Mouse (Mus musculus) bone marrow, adult 2 months (tissue): ENCODE data around the gene Slmap. TPM values are rescaled to one million over a fixed set of nuclear protein-coding genes. Genes with fewer than 3 reads are reported as not detected.
A peak's percentile ranks its signal among the peaks of the same experiment; 100 is the strongest.

Source experiments
- H3K27ac ChIP-seq: fragments of 200-500 bp; 2 replicates; pipeline ENCODE4 v1.5.1; 2012; ENCODE audit warnings: low read depth, mild to moderate bottlenecking, control low read depth, inconsistent platforms, low read length; ENCODE audit not compliant: control insufficient read depth, poor library complexity, insufficient read depth
- H3K4me1 ChIP-seq: fragments of 200-500 bp; 2 replicates; pipeline ENCODE4 v1.6.1; 2011; ENCODE audit warnings: low read length; ENCODE audit not compliant: control insufficient read depth, insufficient read depth
- H3K4me3 ChIP-seq: fragments of 200-500 bp; replicated peaks from 2 replicates; pipeline ENCODE3; 2011; ENCODE audit warnings: mild to moderate bottlenecking, low read depth, low read length, control low read depth; ENCODE audit not compliant: control insufficient read depth
- CTCF ChIP-seq: fragments of 200-500 bp; IDR thresholded peaks from 2 replicates; pipeline ENCODE4 v1.5.1; 2011; ENCODE audit warnings: low read length, control low read depth; ENCODE audit not compliant: control insufficient read depth, insufficient read depth
- POLR2A ChIP-seq: fragments of 200-500 bp; IDR thresholded peaks from 2 replicates; pipeline ENCODE4 v1.6.1; 2011; ENCODE audit warnings: low read depth, mild to moderate bottlenecking, control low read depth, low read length, borderline replicate concordance; ENCODE audit not compliant: control insufficient read depth
- WGBS: fragments of 180-500 bp; shearing (Covaris S2); methylation state at CpG from one replicate; pipeline ENCODE4 v1.1.7; 2018; 5-methylcytosine and 5-hydroxymethylcytosine counted together
- polyA plus RNA-seq: library from polyadenylated mRNA; stranded (reverse); fragments of >200 nt; gene quantifications from 2 replicates; pipeline ENCODE4 v1.2.4, GENCODE M21; 2011; ENCODE audit warnings: low replicate concordance; ENCODE audit not compliant: missing spikeins, insufficient read depth, insufficient read length

Slmap gene
- polyA plus RNA-seq, 1 experiment, result 75.2 TPM

DNA sequence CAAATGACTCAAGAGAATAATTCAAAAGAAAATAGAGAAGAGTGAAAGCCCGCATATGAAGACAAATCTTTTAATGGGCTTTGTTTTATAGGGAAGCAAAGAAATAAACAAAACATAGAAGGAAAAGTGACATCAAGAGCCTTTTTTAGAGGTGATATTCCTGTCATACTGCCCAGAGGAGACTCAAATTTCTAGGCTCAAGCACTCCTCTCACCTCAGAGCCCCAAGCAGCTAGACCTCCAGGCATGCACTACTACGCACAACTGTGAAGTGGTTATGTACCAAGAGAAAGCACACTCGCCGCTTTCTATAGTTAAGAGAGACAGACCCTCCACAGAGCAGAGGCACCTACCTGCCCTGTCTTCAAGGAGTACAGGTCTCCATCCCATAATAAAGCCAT, 30.2 kb downstream of the Slmap start:
- Histone ChIP-seq H3K4me3 (no peak overlapping the region), H3K27ac (no peak overlapping the region), H3K4me1 (no peaks in the 10 kb centered on the region)
- 91% methylated on average over 4 of the region's 4 CpGs for WGBS
- TF ChIP-seq CTCF (no peak), POLR2A (no peak)

DNA sequence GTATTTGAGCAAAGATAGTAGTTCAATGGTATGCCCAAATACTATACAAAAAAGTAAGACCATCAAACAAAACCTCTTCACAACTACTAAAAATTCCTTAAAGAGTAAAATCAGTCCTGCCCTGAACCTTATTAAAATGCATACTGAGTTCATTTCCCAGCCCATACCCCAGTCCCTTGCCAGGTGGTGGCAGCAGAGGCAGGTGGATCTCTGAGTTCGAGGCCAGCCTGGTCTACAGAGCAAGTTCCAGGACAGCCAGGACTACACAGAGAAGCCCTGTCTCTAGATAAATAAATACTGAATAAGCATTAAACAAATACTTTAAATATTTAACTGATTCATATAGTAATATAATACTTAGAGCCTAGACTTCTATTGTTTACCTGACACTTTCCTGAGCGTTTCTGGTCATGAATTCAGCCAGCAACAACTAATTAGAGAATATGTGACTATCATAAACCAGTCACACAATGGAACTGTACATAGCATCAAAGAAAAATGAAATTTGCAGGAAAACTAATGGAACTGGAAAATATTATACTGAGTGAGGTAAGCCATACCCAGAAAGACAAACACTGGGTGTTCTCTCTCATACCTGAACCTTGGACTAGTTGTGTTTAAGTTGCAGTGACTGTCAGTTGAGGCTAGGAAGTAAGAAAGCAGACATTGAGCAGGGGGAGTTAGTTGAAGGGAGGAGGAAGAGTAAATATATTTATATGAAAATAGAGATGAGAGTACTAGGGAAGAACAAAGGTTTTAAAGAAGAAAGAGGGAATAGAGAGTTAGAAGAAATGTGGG, 34.4 kb downstream of the Slmap start:
- Histone ChIP-seq H3K27ac (no peak overlapping the region), H3K4me1 (no peaks in the 10 kb centered on the region), H3K4me3 (no peak overlapping the region)
- TF ChIP-seq POLR2A (no peak), CTCF (peak; percentile 27; the same call in 1 of the 2 replicates)
- WGBS, result 79% methylated on average over 2 of the region's 2 CpGs

- WGBS, result 80% methylated on average over 1 of the region's 1 CpGs
- TF ChIP-seq CTCF (no peak), POLR2A (no peak)
- Histone ChIP-seq H3K4me1 (no peaks in the 10 kb centered on the region), H3K27ac (no peak overlapping the region), H3K4me3 (no peak overlapping the region)
These were observed 39.7 kb downstream of the Slmap start for GRCm38 (mm10) chr14:26495021-26495420.

- Histone ChIP-seq H3K4me3 (no peak overlapping the region), H3K27ac (no peak overlapping the region), H3K4me1 (no peaks in the 10 kb centered on the region)
- TF ChIP-seq CTCF (peak; percentile 61), POLR2A (no peak)
- WGBS, result 21% methylated on average over 2 of the region's 2 CpGs
These were observed 43.6 kb downstream of the Slmap start for GRCm38 (mm10) chr14:26491150-26491549.

GRCm38 (mm10) chr14:26488329-26489020, 46.3 kb downstream of the Slmap start:
- 86% methylated on average over 9 of the region's 9 CpGs for WGBS
- H3K27ac ChIP-seq, result no peak overlapping the region
- no peaks in the 10 kb centered on the region for H3K4me1 ChIP-seq
- no peak overlapping the region for H3K4me3 ChIP-seq
- TF ChIP-seq CTCF, result no peak
- TF ChIP-seq POLR2A, result no peak

GRCm38 (mm10) chr14:26486416-26487198, 48.1 kb downstream of the Slmap start:
- Histone ChIP-seq H3K4me1 (no peaks in the 10 kb centered on the region), H3K27ac (no peak overlapping the region), H3K4me3 (no peak overlapping the region)
- no peak for TF ChIP-seq POLR2A
- no peak for TF ChIP-seq CTCF
- 60% methylated on average over 8 of the region's 8 CpGs for WGBS

DNA sequence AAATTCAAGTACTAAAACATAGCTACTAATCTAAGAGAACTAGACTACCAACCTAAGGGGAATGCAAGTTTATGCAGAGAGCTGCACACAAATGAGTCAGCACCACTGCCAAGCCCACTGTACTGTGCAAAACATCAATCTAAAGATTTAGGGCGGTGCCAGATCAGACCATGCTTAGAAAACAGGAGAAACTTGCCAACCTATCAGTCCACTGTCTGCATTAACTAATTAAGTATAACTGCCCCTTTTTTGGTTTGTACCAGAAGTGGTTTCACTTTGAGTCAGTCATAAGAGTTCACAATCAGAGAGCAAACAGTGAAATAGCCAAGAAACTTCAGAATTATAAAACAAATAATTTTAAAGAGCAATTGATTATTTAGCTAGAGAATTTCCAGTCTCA, 53.3 kb downstream of the Slmap start:
- Histone ChIP-seq H3K4me3 (no peak overlapping the region), H3K27ac (no peak overlapping the region), H3K4me1 (no peaks in the 10 kb centered on the region)
- no peak for TF ChIP-seq POLR2A
- WGBS, result 57% methylated on average over 1 of the region's 1 CpGs

DNA sequence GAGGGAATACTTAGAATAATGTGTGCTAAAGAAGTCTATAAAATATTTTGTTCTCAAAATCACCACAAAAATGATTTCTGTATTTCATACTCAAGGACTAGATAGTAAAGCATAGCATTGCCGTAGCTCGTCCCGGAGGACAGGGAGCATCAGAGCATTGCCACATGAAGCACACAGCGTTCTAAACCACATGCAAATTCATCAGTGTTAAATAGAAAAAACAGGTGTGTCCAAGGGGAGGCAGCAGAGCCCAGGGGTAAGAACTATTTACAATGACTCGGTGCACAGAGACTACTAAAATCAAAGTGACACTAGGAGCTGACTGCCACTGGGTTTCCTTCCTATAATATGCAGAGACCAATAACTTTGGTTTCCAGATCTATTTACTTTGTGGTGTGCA, 57.0 kb downstream of the Slmap start:
- Histone ChIP-seq H3K27ac (no peak overlapping the region), H3K4me3 (no peak overlapping the region), H3K4me1 (no peaks in the 10 kb centered on the region)
- no peak for TF ChIP-seq CTCF
- TF ChIP-seq POLR2A, result no peak
- WGBS, result 70% methylated on average over 5 of the region's 5 CpGs
